Mouse (Mus musculus) thymus, adult 2 months (tissue): ENCODE data around the gene Runx2.

ENCODE experiments used
- CTCF ChIP-seq: fragments of 200-500 bp; IDR thresholded peaks from 2 replicates; pipeline ENCODE4 v1.5.1; 2012; ENCODE audit warnings: mild to moderate bottlenecking, control low read depth, low read length, moderate library complexity, borderline replicate concordance; ENCODE audit not compliant: control insufficient read depth, poor library complexity, insufficient read depth; ENCODE audit errors: extremely low read depth
- POLR2A ChIP-seq: fragments of 200-500 bp; IDR thresholded peaks from 2 replicates; pipeline ENCODE4 v1.6.1; 2012; ENCODE audit warnings: mild to moderate bottlenecking, low read length, control low read depth, moderate library complexity; ENCODE audit not compliant: control insufficient read depth, poor library complexity, insufficient read depth; ENCODE audit errors: extremely low read depth

DNA sequence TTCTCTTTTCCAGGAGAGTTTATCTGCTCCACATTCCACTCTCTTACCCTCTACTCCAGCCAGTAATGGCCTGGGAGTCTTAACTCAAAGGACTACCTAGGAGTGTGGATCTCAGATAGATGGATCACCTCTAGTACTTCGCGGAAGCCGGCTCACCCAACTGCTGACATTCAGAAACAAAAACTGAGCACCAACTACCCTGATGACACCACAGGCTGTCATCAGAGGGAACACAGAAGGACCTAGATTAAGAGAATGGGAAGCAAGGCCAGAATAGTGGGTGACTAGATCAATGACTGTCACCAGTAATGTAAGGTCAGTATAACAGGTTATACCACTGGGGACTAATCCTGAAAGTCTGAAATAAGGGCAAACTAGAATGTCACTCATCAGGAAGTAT, 106.6 kb downstream of the Runx2 start:
- TF ChIP-seq POLR2A (no peak), CTCF (no peak)
